Mouse (Mus musculus) adrenal gland, adult 18-20 months (tissue): ENCODE results near the gene Cmtm2b. TPM values are rescaled to one million over a fixed set of nuclear protein-coding genes. Genes with fewer than 3 reads are reported as not detected.
"Not testable (repeated sequence)": the region's sequence is repeated elsewhere in the genome, so short reads cannot be mapped to it uniquely, and the experiment has no call there.

ENCODE experiments used
- DNase-seq, 2 experiments: peaks; one replicate each; pipeline ENCODE4 v3.0.0; 2021 to 2022; ENCODE audit warnings: low spot score in 2 of 2
- long read RNA-seq, 2 experiments: library from polyadenylated mRNA; stranded (forward); transcript quantifications; one replicate each; pipeline ENCODE4 v2.0.0; 2021
- total RNA-seq, 2 experiments: library from RNA; stranded (reverse); gene quantifications; 1 replicate in 1 of 2; 2 replicates in 1 of 2; pipeline ENCODE4 v1.2.3; 2021

Gene Cmtm2b
- total RNA-seq = under 1 TPM in 1 of 2 experiments, not detected in 1; 0.45 TPM
- long read RNA-seq, experiment 1 = 0 reads
- long read RNA-seq, experiment 2 = 0 reads

GRCm38 (mm10) chr8:104321930-104322329 lies at the start of gene Cmtm2b:
Cmtm2b (plus strand) TSS chr8:104322230.
- not testable (repeated sequence) for DNase-seq

- not testable (repeated sequence) for DNase-seq
These were observed 28.9 kb upstream of the Cmtm2b start, which contains the start of gene Cmtm2a for GRCm38 (mm10) chr8:104293081-104293480. Cmtm2a (minus strand) TSS chr8:104293181.

- no peak for DNase-seq
These were observed 27.6 kb upstream of the Cmtm2b start for GRCm38 (mm10) chr8:104294396-104294795.

GRCm38 (mm10) chr8:104301577-104301976 lies 20.5 kb upstream of the Cmtm2b start:
- DNase-seq = not testable (repeated sequence)

DNA sequence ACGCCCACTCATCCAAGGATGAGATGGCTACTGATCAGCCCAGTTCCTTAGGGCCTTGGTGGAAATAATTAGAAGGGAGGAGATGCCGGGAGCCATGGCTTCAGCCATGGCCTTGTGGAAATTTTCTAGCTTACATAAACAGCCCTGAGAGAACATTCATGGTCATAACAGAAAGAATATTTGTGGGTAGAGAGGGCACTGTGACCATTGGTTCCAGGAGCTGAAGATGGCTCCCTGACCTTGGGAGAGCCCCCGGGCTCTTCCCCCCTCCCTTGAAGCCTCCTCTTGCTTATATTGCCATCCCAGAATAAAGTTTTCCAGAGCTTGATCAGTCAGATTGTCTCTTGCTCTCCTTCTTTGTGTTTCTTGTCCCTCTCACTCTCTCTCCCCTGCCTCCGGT lies 19.5 kb upstream of the Cmtm2b start:
- not testable (repeated sequence) for DNase-seq

DNA sequence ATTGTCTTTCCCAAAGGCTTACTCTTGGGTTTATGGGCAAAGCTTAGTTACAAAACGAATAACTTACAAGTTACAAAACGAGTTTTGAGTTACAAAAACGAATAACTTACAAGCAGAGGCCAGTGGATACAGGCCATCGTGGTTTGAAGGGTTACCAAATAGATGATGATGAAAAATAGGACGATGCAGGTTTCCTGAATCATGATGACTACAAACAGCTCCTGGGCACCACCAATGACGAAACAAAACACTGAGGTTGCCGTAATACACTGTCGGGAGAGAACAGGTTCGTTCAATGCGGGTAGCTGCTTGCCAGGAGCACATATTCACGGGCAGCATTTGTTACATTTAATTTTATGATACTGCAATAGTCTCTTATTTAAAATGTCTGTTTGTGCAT lies 17.1 kb upstream of the Cmtm2b start:
- DNase-seq = no peak

DNA sequence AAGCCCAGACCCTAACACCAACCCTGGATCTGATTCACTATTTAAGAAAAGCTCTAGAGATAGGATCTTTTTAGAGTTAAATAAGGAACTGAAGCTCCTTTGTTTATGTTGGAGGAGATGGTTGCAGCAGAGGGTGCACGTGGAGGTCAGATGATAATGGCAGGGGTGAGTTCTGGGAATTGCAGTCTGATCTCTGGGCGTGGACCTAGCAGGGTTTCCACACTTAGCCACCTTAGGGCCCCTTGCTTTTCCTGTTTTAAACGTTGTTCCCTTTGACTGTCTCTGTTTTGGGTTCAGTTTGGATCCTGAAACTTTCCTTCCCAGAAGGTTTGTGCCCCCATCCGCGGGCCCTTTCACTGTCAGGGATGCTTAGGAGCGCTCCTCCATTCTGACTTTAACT lies 13.7 kb upstream of the Cmtm2b start:
- not testable (repeated sequence) for DNase-seq

DNA sequence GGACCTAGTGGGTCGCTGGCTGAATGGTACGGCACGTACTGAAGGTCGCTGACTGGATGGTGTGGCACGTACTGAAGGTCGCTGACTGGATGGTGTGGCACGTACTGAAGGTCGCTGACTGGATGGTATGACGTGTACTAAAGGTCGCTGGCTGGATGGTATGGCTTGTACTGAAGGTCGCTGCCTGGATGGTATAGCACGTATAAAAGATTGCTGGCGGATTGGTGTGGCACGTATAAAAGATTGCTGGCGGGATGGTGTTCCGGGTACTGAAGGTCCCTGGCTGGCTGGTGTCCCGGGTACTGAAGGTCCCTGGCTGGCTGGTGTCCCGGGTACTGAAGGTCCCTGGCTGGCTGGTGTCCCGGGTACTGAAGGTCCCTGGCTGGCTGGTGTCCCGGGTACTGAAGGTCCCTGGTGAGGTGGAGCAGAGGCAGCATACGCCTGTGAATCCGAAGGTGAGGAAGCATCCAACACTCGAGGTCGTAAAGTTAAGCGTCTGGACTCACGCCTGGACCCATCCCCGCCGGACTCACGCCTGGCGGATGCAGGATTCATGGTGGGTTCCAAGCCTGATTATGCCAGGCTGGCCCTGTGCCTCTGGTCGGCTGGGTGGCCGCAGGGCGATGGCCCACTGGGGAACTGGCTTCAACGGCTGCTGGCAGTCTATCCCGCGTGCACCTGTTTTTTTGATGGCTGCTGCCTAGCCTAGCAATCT lies 12.4 kb upstream of the Cmtm2b start, which contains the start of the genes Gm45711 and Cmtm1:
TSS of gene Gm45711 (minus strand) at position 641 of the 715 bp plus-strand sequence.
TSS of gene Cmtm1 (minus strand) at position 705 of the 715 bp plus-strand sequence.
- peak; percentile 33 to 60 for DNase-seq

DNA sequence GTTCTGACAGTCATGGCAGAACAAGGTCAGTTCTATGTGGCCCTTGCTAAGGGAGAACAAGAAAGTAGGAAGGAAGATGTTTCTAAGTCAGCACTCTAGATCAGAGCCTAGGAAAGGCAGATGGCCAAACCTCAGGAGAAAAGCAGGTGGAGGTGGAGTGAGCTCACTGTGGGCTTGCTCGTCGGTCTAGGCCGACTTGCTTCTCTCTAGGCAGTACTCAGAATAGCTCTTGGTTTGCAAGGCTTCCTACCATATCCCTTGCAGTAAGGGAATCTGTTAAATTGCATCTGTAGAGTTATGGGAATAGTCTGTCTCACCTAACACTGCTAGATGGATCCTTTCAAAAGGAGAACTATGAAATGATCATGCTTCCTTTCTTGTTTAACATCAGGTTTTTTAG lies 10.0 kb upstream of the Cmtm2b start:
- not testable (repeated sequence) for DNase-seq

- DNase-seq = no peak
These were observed 8.7 kb upstream of the Cmtm2b start for GRCm38 (mm10) chr8:104313311-104313710.

DNA sequence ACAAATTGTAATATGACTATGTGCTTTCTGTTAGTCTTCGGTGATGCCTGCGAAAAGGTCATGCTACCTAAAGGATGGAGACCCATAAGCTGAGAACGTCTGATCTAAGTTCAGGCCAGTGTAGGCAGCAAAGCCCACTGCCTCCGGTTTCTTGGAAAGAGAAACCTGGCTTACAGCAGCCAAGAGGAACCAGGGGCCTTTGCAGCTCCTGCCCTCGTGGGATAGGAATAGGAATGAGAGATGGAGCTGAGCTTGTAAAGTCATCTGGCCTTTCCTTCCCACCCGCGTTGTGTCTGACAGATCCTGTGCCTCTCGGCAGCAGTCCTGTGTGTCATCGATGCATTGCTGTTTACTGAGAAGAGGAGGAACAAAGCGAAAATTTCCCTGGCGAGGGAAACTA lies 763 bp upstream of the Cmtm2b start, which contains the start of gene Gm11020:
TSS of gene Gm11020 (plus strand) at position 301 of the 400 bp plus-strand sequence.
- DNase-seq = not testable (repeated sequence)

DNA sequence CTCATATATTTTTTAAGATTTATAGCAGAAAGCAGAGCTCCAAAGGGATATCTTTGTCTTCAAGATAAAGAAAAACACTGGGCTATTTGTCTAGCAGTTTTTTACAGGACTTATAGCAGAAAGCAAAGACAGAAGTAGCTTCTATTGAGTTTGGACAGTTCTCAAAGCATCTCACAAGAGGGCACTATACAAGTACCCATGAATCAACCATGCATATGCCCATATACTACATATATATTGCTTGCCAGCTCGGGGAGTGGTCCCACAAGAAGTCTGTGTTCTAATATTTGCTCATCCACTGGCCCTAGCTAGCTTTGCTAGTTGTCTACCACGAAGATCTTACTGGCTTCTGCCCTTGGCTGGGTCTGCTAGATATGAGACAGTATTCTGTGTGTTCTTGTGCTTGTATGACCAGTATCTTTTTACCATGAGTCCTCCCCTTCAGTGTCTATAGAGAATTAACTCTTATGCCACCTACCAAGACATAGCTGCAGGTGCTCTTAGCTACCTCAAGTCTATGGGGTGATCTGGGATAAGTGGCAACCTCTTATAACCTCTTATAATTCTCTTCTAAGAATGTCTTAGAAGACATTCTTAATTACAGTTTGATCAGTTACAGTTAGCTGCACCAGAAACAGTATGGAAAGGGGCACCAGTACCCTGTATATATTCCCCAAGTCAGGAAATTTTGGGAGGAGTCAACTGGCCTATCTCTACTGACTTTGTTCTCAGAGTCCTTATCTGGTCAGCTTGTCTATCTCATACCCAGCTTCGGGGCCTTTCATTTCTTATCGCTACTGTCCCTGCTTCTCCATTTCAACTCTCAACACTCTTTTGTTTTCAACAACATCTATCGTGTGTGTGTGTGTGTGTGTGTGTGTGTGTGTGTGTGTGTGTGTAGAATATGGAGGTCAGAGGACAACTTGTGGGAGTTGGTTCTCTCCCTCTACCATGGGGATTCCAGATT lies 10.9 kb downstream of the Cmtm2b start:
- DNase-seq = no peak

GRCm38 (mm10) chr8:104333786-104334185 lies 11.8 kb downstream of the Cmtm2b start:
- DNase-seq = no peak

DNA sequence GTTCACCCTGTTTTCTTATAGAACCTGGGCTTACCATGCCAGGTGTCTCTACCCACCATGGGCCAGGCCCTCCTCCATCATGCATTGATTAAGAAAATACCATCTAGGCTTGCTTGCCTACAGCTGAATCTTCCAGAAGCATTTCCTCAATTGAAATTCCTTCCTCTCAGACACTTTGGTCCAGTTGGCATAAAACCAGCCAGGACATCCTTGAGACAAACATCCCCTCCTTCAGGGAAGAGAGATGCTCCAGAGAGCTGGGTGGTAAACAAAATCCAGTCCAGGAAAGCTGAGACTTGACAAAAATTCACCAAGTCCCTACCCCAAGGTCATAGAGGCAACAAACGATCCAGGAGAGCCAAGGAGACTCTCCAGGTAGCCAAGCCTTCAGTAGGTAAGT lies 12.2 kb downstream of the Cmtm2b start:
- no peak for DNase-seq

DNA sequence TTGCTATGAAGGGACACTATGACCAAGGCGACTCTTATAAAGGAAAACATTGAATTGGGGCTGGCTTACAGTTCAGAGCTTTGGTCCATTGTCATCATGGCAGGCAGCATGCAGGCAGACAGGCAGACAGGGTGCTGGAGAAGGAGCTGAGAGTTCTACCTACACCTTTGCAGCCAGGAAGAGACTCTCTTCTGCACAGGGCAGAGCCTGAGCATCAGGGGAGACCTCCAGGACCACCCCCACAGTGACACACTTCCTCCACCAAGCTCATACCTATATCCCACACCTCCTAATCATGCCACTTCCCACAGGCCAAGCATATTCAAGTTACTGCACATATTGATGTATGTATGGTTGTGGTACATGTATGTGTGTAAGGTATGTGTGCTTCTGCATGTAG lies 14.8 kb downstream of the Cmtm2b start:
- no peak for DNase-seq

DNA sequence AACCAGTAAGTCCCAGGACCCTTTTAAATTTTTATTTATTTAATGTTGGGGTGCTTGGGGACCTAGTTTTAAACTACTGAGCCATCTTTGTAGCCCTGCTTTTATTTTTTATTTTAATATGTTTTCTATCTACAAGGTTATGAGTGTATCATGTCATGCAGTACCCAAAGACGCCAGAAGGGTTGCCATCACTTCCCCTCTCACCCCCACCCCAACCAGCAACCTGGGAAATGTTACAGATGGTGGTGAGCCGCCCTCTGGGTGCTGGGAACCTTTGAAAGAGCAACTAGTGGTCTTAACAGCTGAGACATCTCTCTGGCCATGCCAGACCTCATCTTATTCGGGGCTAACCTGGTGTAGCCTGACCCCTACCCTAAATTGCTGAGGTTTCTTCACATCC lies 15.9 kb downstream of the Cmtm2b start:
- DNase-seq = no peak

DNA sequence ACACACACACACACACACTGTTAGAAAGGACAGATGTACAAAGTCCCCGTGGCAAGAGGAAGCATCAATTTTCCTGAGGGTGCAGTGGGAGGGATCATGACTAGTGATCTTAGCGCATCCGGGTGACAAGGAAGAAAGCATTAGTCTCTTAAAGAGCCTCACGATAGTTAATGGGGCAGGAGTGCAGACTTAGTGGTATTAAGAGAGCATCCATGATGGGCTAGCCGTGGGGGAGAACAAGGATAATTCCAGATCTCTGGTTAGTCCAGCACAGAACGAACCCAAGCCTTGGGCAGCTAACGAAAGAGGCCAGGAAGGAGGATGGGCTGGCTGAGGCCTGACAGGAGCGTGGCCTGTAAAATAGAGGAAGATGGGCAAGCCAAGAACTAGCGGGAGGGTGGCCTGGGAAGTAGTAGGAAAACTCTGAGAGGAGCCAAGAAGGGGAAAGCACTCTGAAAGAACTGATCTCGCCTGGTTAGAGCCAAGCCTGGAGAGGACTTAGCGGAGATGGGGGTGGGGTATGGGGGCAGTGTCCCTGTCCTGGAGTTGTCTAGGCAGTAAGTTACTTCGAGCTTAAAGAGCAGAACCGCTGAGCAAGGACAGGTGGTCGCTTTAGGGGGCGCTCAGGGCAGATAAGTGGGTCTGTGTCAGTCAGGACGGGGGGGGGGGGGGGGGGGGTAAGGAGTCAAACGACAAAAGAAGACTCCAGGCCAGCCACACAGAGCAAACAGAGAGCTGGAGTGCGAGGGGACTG lies 17.4 kb downstream of the Cmtm2b start, which contains the start of gene Cmtm3:
TSS of gene Cmtm3 (plus strand) at position 182 of the 754 bp plus-strand sequence.
- no peak for DNase-seq

GRCm38 (mm10) chr8:104339983-104340232 lies 17.9 kb downstream of the Cmtm2b start:
- DNase-seq = no peak

DNA sequence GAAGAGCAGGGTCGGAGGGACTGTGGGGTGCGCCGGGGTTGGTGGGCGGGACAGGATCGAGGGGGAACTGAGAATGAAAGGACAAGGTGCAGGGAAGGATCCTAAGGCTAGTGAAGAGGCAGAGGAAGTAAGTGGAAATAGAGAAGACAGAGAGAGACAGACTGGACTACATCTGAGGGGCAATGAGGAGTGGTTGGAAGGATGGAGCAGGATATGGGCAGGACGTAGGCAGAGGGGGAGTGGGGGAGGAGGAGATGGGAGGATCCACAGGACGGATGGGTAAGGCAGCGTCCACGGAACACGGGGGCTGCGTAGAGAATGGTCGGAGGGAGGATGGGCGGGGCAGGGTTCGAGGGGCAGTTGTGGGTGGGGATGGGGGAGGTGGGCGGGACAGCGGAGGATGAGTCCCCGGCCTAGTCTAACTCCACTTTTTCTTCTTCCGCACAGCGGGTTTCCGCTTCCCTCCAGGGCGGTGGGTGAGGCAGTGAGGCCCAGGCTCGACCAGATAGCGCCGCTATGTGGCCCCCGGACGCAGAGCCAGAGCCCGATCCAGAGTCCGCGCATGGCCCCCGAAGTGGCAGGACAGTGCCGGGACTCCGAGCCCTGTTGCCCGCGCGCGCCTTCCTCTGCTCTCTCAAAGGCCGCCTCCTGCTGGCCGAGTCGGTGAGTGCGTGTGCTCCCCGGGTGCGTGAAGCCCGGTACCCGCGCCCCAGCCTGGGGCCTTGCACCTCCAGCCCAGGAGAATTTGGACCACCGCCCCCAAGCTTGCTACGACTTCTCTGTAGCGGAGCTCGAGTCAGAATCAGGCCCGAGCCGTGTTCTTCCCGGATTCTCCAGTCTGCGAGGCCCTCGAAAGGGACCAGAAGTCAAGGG lies 18.4 kb downstream of the Cmtm2b start:
- DNase-seq = peak; percentile 75 to 79

DNA sequence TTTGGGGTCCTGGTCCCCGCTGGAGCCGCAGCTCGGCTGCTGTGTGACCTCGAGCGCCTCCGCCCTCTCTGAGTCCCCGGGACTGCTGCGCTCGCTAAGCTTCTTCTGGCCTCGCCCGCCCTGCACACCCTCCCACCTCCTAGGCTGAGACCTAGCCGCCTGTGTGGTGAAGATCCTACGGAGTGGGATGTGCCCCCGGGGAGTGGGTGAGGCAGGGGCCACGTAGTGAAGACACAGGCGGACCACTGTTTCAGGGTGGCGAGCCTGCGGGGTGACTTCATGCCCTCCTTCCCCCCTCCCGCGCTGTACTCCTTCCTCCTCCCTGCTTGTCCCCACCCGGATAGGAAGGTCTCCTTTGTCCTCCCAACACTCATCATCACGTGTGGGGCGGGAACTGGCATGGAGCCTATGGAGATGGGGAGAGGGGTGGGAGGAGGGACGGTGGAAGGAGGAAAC lies 19.1 kb downstream of the Cmtm2b start:
- DNase-seq = peak; percentile 66 to 73
